Mouse (Mus musculus) megakaryocyte, adult 5-6 weeks (primary cell): ENCODE data around the gene Ccnl2. TPM values are rescaled to one million over a fixed set of nuclear protein-coding genes. Genes with fewer than 3 reads are reported as not detected.

Experiments used
- ATAC-seq: 2 replicates; pipeline ENCODE4 v1.8.0; 2016; ENCODE audit warnings: mild to moderate bottlenecking, inconsistent platforms; ENCODE audit not compliant: poor library complexity, severe bottlenecking
- total RNA-seq, 2 experiments: library from RNA; stranded (forward) in 1 of 2; stranded (reverse) in 1 of 2; fragments of 153-499, 151-499 nt in 1 of 2; fragments of 221-1000, 200-1000 nt in 1 of 2; gene quantifications; 2 replicates each; pipeline versions ENCODE4 v1.2.3 to v1.2.4; 2015 to 2017

The Ccnl2 gene
- total RNA-seq, 2 experiments from 2014 or later = 69.8 to 93.7 TPM

DNA sequence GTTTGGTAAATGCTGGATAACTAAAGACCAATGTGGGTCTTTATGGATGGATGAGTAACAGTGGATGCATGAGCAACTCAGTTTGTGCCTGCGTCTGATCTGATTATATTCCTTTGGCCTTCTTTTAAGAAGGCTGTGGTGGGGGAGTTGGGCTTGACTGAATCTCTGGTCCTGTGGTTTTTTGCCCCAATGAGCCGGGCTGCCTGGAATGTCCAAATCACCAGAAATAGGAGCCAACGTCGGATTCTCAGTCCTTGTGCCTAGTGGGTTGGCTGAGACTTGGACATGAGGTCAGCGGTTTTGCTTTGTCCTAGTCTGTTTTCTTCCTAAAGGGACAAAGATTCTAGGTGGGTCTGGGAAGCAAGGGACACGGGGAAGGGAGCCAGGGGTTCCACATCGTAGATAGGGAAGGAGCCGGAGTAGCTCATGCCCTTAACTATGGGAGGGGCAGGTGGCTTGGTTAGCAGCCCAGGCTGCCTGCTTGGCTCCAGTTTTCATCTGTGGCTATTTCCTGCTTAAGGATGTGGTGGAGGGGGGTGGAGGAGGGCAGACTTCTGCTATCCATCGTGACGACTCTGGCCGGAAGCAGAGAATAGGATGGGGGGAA lies 25.2 kb downstream of the Ccnl2 start:
- peak; percentile 41 for ATAC-seq

- ATAC-seq = no peak
Observed at GRCm38 (mm10) chr4:155838187-155839153, 26.2 kb downstream of the Ccnl2 start.

- no peak for ATAC-seq
Observed at GRCm38 (mm10) chr4:155839483-155839910, 27.2 kb downstream of the Ccnl2 start, which contains the start of gene Mxra8. Gene Mxra8, plus strand, starts transcription at chr4:155839680.

DNA sequence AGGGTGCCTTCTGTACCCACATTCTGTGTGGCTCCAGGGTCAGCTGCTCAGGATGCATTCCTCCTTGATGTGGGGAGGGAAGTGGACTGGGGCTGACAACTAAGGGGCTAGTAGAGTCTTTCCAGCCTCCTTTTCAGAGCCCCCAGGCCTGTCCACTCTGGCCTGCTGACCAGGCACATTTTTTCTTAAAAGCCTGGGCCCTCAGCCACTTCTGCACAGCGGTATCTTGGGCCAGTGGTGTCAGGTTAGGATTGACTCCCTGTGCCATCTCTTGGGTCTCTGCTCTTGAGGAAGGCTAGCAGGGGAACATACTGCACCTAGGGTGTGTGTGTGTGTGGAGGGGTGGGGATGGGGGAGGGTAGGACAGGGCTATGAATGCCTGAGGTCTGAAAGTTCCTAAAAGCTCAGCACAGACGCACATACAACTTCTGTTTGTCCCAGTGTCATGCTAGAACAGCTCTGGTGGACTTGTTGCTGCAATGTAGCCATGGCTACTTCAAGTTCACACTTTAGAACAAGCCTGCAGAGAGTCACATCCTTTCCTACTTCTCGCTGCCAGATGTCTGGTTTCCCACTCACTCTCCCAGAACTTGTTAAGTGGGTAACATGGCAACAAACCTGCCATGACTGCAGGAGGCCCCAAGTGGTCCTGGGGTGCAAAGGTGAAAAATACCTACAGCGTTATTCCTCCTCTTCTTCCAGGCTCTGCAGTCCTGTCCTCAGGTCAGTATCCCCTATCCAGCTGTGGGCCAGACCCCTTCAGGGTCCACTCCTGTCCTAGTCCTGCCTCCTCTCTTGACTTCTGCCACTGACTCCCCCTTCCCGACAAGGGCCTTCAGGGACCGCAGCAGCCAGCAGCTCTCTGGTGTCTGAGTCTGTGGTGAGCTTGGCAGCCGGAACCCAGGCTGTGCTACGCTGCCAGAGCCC lies 28.1 kb downstream of the Ccnl2 start:
- no peak for ATAC-seq

GRCm38 (mm10) chr4:155841003-155841454 lies 28.7 kb downstream of the Ccnl2 start:
- ATAC-seq = peak; percentile 76

DNA sequence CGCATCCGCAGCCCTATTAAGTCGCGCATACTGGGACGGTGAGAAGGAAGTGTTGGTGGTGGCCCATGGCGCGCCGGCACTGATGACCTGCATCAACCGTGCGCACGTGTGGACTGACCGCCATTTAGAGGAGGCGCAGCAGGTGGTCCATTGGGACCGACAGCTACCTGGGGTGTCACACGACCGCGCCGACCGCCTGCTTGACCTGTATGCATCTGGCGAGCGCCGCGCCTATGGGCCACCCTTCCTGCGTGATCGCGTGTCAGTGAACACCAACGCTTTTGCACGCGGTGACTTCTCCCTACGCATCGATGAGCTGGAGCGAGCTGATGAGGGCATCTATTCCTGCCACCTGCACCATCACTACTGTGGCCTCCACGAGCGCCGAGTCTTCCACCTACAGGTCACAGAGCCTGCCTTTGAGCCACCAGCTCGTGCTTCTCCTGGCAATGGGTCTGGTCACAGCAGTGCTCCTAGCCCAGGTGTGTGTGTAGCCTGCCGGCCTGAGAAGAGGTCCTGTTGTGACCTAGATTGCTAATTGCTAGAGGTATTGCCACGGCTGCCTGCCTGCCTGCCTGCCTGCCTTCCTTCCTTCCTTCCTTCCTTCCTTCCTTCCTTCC lies 29.5 kb downstream of the Ccnl2 start:
- 0 out of 2 replicates have a peak, but pooled peaks have one; percentile 1 for ATAC-seq

DNA sequence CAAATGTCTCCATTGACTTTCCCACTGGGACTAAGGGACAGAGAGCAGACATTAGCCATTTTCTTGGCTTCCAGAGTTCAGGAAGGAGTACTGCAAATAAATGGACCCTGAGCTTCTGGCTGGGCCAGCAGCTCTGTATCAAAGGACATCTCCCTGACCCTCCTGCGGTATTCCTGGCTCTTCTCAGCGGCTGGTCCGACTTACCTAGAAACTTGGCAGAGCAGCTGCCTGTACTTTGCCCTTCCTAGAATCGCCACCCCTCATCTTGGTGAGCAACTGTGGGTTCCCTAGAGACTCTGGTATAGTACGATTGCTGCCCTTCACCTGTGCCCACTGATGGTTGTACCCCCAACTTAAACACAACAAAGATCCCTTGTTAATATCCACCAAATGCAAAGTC lies 30.9 kb downstream of the Ccnl2 start:
- no peak for ATAC-seq

DNA sequence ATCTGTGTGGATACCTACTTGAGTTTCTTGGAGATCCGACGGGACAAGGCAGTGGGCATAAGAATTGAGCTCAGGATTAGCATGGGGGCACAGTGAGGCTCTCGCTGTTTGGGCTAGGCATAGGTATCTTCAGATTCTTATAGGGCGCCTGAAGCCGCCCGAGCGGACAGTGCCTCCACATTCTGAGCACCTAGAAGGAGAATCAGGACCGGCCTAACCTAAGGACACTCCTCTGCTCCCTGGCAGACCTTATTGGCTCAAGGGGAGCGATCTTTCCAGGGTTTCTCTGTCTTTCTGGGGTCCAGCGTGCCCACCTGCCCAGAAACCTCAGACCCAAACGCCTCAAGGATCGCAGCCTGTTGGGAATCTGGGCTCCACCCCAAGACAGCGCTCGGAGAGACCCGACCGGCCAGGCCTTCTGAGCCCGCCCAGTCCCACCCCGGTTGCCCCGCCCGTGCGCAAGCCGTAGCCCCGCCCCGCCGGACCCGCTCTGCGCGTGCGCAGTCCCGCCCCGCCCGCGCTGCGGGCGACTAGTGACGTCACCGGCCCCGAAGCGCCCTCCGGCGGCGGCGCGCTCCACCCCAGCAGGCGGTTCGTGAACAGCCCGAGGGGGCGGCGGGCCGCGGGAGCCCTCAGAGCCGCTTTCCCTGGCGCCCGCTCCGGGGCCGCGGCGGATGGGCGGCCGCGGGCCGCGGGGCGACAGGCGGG lies 34.7 kb downstream of the Ccnl2 start, which contains the start of gene Dvl1:
Gene Dvl1 (plus strand): TSS at position 532 of the 708 bp plus-strand sequence.
- ATAC-seq = peak; percentile 78

DNA sequence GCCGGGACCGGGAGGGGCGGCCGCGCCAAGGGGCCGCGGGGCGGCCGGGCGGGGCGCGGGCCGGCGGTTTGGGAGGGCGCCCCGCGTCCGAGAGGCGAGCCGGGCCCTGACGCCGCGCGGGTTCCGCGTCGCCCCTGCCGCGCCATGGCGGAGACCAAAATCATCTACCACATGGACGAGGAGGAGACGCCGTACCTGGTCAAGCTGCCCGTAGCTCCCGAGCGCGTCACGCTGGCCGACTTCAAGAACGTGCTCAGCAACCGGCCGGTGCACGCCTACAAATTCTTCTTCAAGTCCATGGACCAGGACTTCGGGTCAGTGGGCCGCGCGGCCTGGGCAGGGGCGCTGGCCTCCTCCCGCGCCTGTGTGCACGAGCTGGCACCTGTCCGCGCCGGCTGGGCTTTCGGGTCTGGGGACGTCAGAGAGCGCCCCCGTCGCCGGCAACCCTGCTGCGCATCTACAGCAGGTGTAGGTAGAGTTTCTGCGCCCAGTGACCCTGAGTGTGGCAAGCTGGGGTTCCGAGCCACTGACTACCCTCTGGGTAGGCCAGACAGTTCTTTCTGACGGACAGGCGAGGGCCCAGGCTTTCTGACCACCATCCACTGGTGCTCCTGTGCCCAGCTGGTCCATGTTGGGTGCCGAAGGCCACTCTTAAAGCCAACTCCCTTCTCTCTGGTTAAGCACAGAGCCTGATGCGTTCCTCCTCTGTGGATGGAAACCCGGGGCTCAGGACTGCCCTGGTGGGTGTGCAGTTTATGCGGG lies 35.5 kb downstream of the Ccnl2 start:
- peak; percentile 25 for ATAC-seq

GRCm38 (mm10) chr4:155848434-155849095 lies 36.3 kb downstream of the Ccnl2 start:
- no peak for ATAC-seq

DNA sequence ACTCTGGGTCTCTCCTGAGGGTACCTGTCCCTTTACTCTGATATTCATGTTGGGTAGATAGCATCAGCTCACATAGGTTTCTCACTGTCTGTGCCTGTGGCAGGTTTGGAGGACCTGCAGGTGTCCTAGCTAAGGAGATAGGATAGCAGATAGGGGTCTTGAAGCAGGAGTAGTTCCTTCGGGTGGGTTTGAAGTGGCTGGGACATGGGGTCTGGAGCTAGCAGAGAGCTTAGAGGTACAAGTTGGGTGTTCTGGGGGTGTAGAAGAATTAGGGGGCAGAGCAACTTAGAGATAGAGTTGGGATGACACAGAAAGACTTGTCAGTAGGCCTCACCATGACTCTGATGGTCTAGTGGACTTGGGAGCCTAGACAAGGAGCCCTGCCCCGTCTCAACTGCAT lies 37.1 kb downstream of the Ccnl2 start:
- no peak for ATAC-seq

- no peak for ATAC-seq
Observed at GRCm38 (mm10) chr4:155849792-155850451, 37.6 kb downstream of the Ccnl2 start.

DNA sequence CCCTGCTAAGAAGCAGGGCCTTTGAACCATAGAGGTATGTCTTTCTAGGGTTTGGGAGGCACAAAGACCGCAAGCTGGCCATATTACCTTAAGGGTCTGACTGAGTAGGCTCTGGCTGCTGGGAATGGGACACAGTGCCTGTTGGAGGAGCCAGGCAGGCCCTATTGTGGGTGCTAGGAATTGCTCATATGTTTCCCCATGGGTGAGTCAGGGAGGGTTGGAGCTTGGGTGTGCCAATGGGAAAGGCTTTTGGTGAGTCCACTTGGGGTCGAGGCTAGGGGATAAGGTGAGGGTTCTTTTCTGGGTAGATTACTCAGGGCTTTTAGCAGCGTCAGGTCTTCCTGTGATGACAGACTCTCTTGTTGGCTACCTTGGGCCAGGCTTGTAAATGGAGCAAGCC lies 39.1 kb downstream of the Ccnl2 start:
- no peak for ATAC-seq

DNA sequence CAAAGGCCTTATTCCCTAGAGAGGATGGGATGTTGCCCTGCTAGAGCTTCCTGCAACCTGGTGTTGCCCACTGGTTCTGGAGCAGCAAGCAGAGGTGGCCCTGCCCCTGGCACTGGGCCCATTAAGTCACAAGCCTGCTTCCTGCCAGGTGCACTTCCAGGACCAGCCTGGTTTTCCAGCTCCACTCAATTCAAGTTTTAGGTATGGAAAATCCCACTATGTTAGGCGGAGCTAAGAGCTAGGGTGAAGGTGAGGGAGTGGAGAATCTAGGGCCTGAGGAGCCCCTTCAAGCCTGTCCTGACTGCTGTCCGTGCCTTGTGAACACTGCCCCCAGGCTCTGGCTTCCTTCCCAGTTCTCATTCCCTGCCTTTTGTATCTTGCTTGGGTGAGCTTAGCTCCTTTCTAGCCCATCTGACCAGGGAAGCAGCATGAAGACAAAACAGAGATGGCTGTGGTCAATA lies 39.7 kb downstream of the Ccnl2 start:
- ATAC-seq = no peak

DNA sequence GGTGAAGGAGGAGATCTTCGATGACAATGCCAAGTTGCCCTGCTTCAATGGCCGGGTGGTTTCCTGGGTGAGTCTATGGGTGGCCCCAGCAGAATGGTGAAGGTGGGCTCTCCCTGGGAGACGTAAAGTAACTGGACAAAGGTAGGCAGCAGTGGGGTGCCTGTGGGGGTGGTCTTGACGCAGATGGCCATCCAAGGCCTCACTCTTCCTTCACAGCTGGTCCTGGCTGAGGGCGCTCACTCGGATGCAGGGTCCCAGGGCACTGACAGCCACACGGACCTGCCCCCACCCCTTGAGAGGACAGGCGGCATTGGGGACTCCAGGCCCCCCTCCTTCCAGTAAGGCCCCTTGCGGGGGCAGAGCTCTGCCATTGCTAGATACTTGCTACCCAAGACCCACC lies 41.1 kb downstream of the Ccnl2 start:
- ATAC-seq = no peak

- ATAC-seq = no peak
Observed at GRCm38 (mm10) chr4:155854991-155855390, 42.7 kb downstream of the Ccnl2 start.

- no peak for ATAC-seq
Observed at GRCm38 (mm10) chr4:155856071-155856470, 43.8 kb downstream of the Ccnl2 start.

- no peak for ATAC-seq
Observed at GRCm38 (mm10) chr4:155856881-155857280, 44.6 kb downstream of the Ccnl2 start.
